Mouse (Mus musculus) thymus, adult 2 months (tissue): ENCODE results near the gene Qrich1.

Experiments used
- CTCF ChIP-seq: fragments of 200-500 bp; IDR thresholded peaks from 2 replicates; pipeline ENCODE4 v1.5.1; 2012; ENCODE audit warnings: mild to moderate bottlenecking, control low read depth, low read length, moderate library complexity, borderline replicate concordance; ENCODE audit not compliant: control insufficient read depth, poor library complexity, insufficient read depth; ENCODE audit errors: extremely low read depth
- POLR2A ChIP-seq: fragments of 200-500 bp; IDR thresholded peaks from 2 replicates; pipeline ENCODE4 v1.6.1; 2012; ENCODE audit warnings: mild to moderate bottlenecking, low read length, control low read depth, moderate library complexity; ENCODE audit not compliant: control insufficient read depth, poor library complexity, insufficient read depth; ENCODE audit errors: extremely low read depth

- TF ChIP-seq CTCF (no peak), POLR2A (no peak)
Measured at GRCm38 (mm10) chr9:108545986-108546385, 29.4 kb downstream of the Qrich1 start.
